8 mouse cellular contexts compared by ENCODE assay signal in the genomic region with DNA sequence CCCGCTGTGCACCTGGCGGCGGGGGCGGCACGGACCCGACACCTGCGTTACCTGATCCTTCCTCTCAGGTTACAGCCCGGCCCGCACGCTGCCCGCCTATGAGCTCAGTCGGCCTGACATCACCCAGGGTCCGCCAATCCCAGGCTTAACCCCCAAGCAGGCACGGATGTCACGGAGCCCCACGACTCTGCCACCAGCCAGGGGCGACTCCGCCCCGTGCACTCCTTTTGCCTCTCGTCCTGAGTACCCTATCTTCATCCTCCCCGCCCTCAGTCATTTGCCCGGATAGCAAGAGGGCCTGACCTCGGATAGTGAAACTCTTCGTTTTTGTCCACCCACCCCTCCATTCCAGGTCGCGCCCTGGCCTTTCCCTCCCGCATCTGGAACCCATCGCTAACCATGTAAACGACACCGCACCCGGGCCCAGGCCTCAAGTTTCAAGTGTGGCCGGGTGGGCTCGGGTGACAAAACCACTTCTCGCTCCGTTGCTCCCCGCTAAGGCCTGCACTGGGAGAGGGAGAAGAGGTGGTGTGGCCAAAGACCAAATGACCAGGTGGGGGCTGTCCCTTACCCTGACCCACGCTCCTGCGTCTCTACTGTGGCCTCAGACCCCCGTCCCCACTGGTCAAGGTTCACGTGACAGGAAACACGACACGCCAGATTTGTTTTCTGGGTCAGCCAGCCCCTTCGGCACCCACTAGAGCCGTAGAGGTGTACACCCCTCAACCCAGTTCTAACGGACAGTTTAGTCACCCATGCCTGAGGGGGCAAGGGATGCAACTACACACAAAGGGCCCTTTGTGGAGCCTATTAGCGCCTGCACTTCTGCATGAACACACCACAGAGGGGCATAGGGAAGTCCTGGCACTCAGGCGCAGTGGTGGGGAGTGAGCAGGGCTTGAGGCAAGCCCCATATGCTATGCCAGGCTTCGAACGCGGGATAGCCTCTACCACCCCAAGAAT. TPM values are rescaled to one million over a fixed set of nuclear protein-coding genes. Genes with fewer than 3 reads are reported as not detected.
A peak's percentile ranks its signal among the peaks of the same experiment; 100 is the strongest.
DNase-seq lines count a peak whose midpoint lies in the region; ATAC-seq and TF ChIP-seq lines count a peak whose summit lies in the region.

No protein-coding gene starts in this region.

- no peak for ATAC-seq in megakaryocyte, adult 5-6 weeks (ENCODE audit: poor library complexity, severe bottlenecking)
- no peak for ATAC-seq in forebrain, embryonic 14.5 days
- ATAC-seq in limb, embryonic 15.5 days (ENCODE audit: insufficient number of reproducible peaks, low FRiP score, low TSS enrichment, low read depth) = no peak
- ATAC-seq in stomach, postnatal 0 days (ENCODE audit: low FRiP score, low TSS enrichment) = peak; percentile 27

- no peak overlapping the region for H3K27ac ChIP-seq in forebrain, embryonic 14.5 days (ENCODE audit: low read depth, low read length)
- no peak overlapping the region for H3K27ac ChIP-seq in limb, embryonic 15.5 days
- no peak overlapping the region for H3K27ac ChIP-seq in stomach, postnatal 0 days (replicated peaks)

- peak; percentile 55 for DNase-seq in forebrain, embryonic 14.5 days (ENCODE audit: low spot score)
- peak; percentile 77 for DNase-seq in stomach, postnatal 0 days (ENCODE audit: low spot score)
- no peak for DNase-seq in left cerebral cortex, postnatal 10 days (ENCODE audit: extremely low spot score in 1 of 2, low spot score in 2 of 2)
- DNase-seq in ovary, postnatal 14 days (ENCODE audit: low spot score) = no peak
- no peak for DNase-seq in adrenal gland, postnatal 14 days

- no peak overlapping the region for H3K9ac ChIP-seq in forebrain, embryonic 14.5 days (ENCODE audit: low read length)
- no peak overlapping the region for H3K9ac ChIP-seq in limb, embryonic 15.5 days
- H3K9ac ChIP-seq in stomach, postnatal 0 days (ENCODE audit: low read length) = no peak overlapping the region

- TF ChIP-seq EP300 in stomach, postnatal 0 days (optimal IDR thresholded peaks at IDR 0.05) = no peak

- no peak for TF ChIP-seq CTCF in stomach, postnatal 0 days (IDR thresholded peaks at IDR 0.05; ENCODE audit: low read depth)

- 2% methylated on average over 50 of the region's 50 CpGs for WGBS in forebrain, embryonic 14.5 days
- 7% methylated on average over 50 of the region's 50 CpGs for WGBS in limb, embryonic 15.5 days
- WGBS in stomach, postnatal 0 days = 13% methylated on average over 46 of the region's 50 CpGs

- peaks cover 84% of the 10 kb centered on the region for H3K27me3 ChIP-seq in megakaryocyte, embryonic 14.5 days (replicated peaks)
- peaks cover 63% of the 10 kb centered on the region for H3K27me3 ChIP-seq in forebrain, embryonic 14.5 days (replicated peaks; ENCODE audit: control insufficient read depth, insufficient read depth, low read length)
- H3K27me3 ChIP-seq in limb, embryonic 15.5 days = peaks cover 92% of the 10 kb centered on the region
- peaks cover 8% of the 10 kb centered on the region for H3K27me3 ChIP-seq in stomach, postnatal 0 days (ENCODE audit: control insufficient read depth, insufficient read depth, low read length)

- intact Hi-C loops in left cerebral cortex, postnatal 10 days (cut with DNase I) = no loop called here

- peaks cover 12% of the 10 kb centered on the region for H3K36me3 ChIP-seq in megakaryocyte, embryonic 14.5 days (replicated peaks; ENCODE audit: low read length)
- H3K36me3 ChIP-seq in forebrain, embryonic 14.5 days (ENCODE audit: control insufficient read depth, insufficient read depth, low read length) = no peaks in the 10 kb centered on the region
- no peaks in the 10 kb centered on the region for H3K36me3 ChIP-seq in limb, embryonic 15.5 days
- H3K36me3 ChIP-seq in stomach, postnatal 0 days (ENCODE audit: control insufficient read depth, insufficient read depth, low read length) = no peaks in the 10 kb centered on the region

- peak overlapping the region; percentile 50 for H3K4me2 ChIP-seq in forebrain, embryonic 14.5 days (ENCODE audit: low read length)
- peak overlapping the region; percentile 93 for H3K4me2 ChIP-seq in limb, embryonic 15.5 days
- peak overlapping the region; percentile 72 for H3K4me2 ChIP-seq in stomach, postnatal 0 days (replicated peaks; ENCODE audit: low read depth)

- H3K4me1 ChIP-seq in megakaryocyte, embryonic 14.5 days = peaks cover 62% of the 10 kb centered on the region
- peaks cover 9% of the 10 kb centered on the region; the same call in 1 of the 2 replicates for H3K4me1 ChIP-seq in forebrain, embryonic 14.5 days (ENCODE audit: control insufficient read depth, insufficient read depth, low read length)
- H3K4me1 ChIP-seq in limb, embryonic 15.5 days = peaks cover 25% of the 10 kb centered on the region
- no peaks in the 10 kb centered on the region for H3K4me1 ChIP-seq in stomach, postnatal 0 days (replicated peaks; ENCODE audit: control insufficient read depth, insufficient read depth)

- H3K9me3 ChIP-seq in megakaryocyte, embryonic 14.5 days = peaks cover 16% of the 10 kb centered on the region
- no peaks in the 10 kb centered on the region for H3K9me3 ChIP-seq in forebrain, embryonic 14.5 days (replicated peaks; ENCODE audit: control insufficient read depth, low read length)
- no peaks in the 10 kb centered on the region for H3K9me3 ChIP-seq in limb, embryonic 15.5 days
- H3K9me3 ChIP-seq in stomach, postnatal 0 days (ENCODE audit: control insufficient read depth, low read length) = no peaks in the 10 kb centered on the region

- H3K4me3 ChIP-seq in megakaryocyte, embryonic 14.5 days (replicated peaks) = peak overlapping the region; percentile 92
- 0 out of 2 replicates have a peak overlapping the region, but pooled peaks have one; percentile 5 for H3K4me3 ChIP-seq in forebrain, embryonic 14.5 days (ENCODE audit: low read depth, low read length)
- peak overlapping the region; percentile 47 for H3K4me3 ChIP-seq in limb, embryonic 15.5 days
- H3K4me3 ChIP-seq in stomach, postnatal 0 days (ENCODE audit: low read depth, low read length) = peak overlapping the region; percentile 42; the same call in 1 of the 2 replicates

RNA-seq across cellular contexts. Expression of a gene that starts 16.4 kb away (rescaled TPM):
- polyA plus RNA-seq in megakaryocyte, embryonic 14.5 days (2012; ENCODE audit: insufficient read depth, low replicate concordance) = 0.56 TPM in 1 of 2 replicates, not detected in the other
- total RNA-seq in megakaryocyte, adult 5-6 weeks (2015) = 0.13 and 0.25 TPM in 2 replicates
- total RNA-seq in megakaryocyte, adult 5-6 weeks (2017) = 0.18 and 2.8 TPM in 2 replicates
- polyA plus RNA-seq in forebrain, embryonic 14.5 days (2014; fragmentation: Nextera tagmentation; extraction: Ambion mirVana) = 0.62 and 1.3 TPM in 2 replicates
- polyA plus RNA-seq in limb, embryonic 15.5 days (2015; fragmentation: Nextera tagmentation; extraction: Ambion mirVana) = 1.1 and 1.2 TPM in 2 replicates
- polyA plus RNA-seq in stomach, postnatal 0 days (2015; fragmentation: Nextera tagmentation; extraction: Ambion mirVana) = 0.49 and 0.96 TPM in 2 replicates
- total RNA-seq in left cerebral cortex, postnatal 10 days (2021) = 1 to 10 TPM; 3.9 to 4.7 TPM
- 2.9 and 4.8 TPM in 2 replicates for total RNA-seq in adrenal gland, postnatal 14 days (2021)

RNA-seq across cellular contexts. Expression of a gene that starts 20.1 kb away (rescaled TPM):
- polyA plus RNA-seq in megakaryocyte, embryonic 14.5 days (2012; ENCODE audit: insufficient read depth, low replicate concordance) = 9.3 and 14.4 TPM in 2 replicates
- 1.2 and 1.4 TPM in 2 replicates for total RNA-seq in megakaryocyte, adult 5-6 weeks (2015)
- total RNA-seq in megakaryocyte, adult 5-6 weeks (2017) = 0.22 and 0.24 TPM in 2 replicates
- polyA plus RNA-seq in forebrain, embryonic 14.5 days (2014; fragmentation: Nextera tagmentation; extraction: Ambion mirVana) = 0.19 TPM in 1 of 2 replicates, not detected in the other
- polyA plus RNA-seq in limb, embryonic 15.5 days (2015; fragmentation: Nextera tagmentation; extraction: Ambion mirVana) = 1.9 and 2.2 TPM in 2 replicates
- polyA plus RNA-seq in stomach, postnatal 0 days (2015; fragmentation: Nextera tagmentation; extraction: Ambion mirVana) = 13.8 and 14.4 TPM in 2 replicates
- under 1 TPM; 0.32 to 0.41 TPM for total RNA-seq in left cerebral cortex, postnatal 10 days (2021)
- total RNA-seq in adrenal gland, postnatal 14 days (2021) = 0.71 and 0.96 TPM in 2 replicates

RNA-seq across cellular contexts. Expression of a gene that starts 26.6 kb away (rescaled TPM):
- not detected in 2 replicates for polyA plus RNA-seq in megakaryocyte, embryonic 14.5 days (2012; ENCODE audit: insufficient read depth, low replicate concordance)
- not detected in 2 replicates for total RNA-seq in megakaryocyte, adult 5-6 weeks (2015)
- total RNA-seq in megakaryocyte, adult 5-6 weeks (2017) = not detected in 2 replicates
- not detected in 2 replicates for polyA plus RNA-seq in forebrain, embryonic 14.5 days (2014; fragmentation: Nextera tagmentation; extraction: Ambion mirVana)
- polyA plus RNA-seq in limb, embryonic 15.5 days (2015; fragmentation: Nextera tagmentation; extraction: Ambion mirVana) = 0.12 and 0.14 TPM in 2 replicates
- 0.52 and 0.87 TPM in 2 replicates for polyA plus RNA-seq in stomach, postnatal 0 days (2015; fragmentation: Nextera tagmentation; extraction: Ambion mirVana)
- total RNA-seq in left cerebral cortex, postnatal 10 days (2021) = not detected
- not detected in 2 replicates for total RNA-seq in adrenal gland, postnatal 14 days (2021)

RNA-seq across cellular contexts. Expression of a gene that starts 45.8 kb away (rescaled TPM):
- polyA plus RNA-seq in megakaryocyte, embryonic 14.5 days (2012; ENCODE audit: insufficient read depth, low replicate concordance) = 103 and 107 TPM in 2 replicates
- total RNA-seq in megakaryocyte, adult 5-6 weeks (2015) = 43.3 and 44.5 TPM in 2 replicates
- total RNA-seq in megakaryocyte, adult 5-6 weeks (2017) = 40.1 and 43.3 TPM in 2 replicates
- 168 and 208 TPM in 2 replicates for polyA plus RNA-seq in forebrain, embryonic 14.5 days (2014; fragmentation: Nextera tagmentation; extraction: Ambion mirVana)
- 52.6 and 57.3 TPM in 2 replicates for polyA plus RNA-seq in limb, embryonic 15.5 days (2015; fragmentation: Nextera tagmentation; extraction: Ambion mirVana)
- 51.7 and 55.0 TPM in 2 replicates for polyA plus RNA-seq in stomach, postnatal 0 days (2015; fragmentation: Nextera tagmentation; extraction: Ambion mirVana)
- 100 to 1,000 TPM; 415 to 420 TPM for total RNA-seq in left cerebral cortex, postnatal 10 days (2021)
- total RNA-seq in adrenal gland, postnatal 14 days (2021) = 32.2 and 34.2 TPM in 2 replicates

RNA-seq across cellular contexts. Expression of a gene that starts 59.8 kb away (rescaled TPM):
- 3.6 and 5.5 TPM in 2 replicates for polyA plus RNA-seq in megakaryocyte, embryonic 14.5 days (2012; ENCODE audit: insufficient read depth, low replicate concordance)
- 1.7 and 2.6 TPM in 2 replicates for total RNA-seq in megakaryocyte, adult 5-6 weeks (2015)
- total RNA-seq in megakaryocyte, adult 5-6 weeks (2017) = 3.0 and 3.6 TPM in 2 replicates
- polyA plus RNA-seq in forebrain, embryonic 14.5 days (2014; fragmentation: Nextera tagmentation; extraction: Ambion mirVana) = 5.0 and 7.1 TPM in 2 replicates
- 17.1 and 18.5 TPM in 2 replicates for polyA plus RNA-seq in limb, embryonic 15.5 days (2015; fragmentation: Nextera tagmentation; extraction: Ambion mirVana)
- 6.4 and 7.5 TPM in 2 replicates for polyA plus RNA-seq in stomach, postnatal 0 days (2015; fragmentation: Nextera tagmentation; extraction: Ambion mirVana)
- total RNA-seq in left cerebral cortex, postnatal 10 days (2021) = 10 to 100 TPM; 43.3 to 46.9 TPM
- total RNA-seq in adrenal gland, postnatal 14 days (2021) = 16.9 and 21.5 TPM in 2 replicates

Comparison
In these comparisons a context has a peak if more than half of its experiments do, and no peak if none do; other contexts are left out.
1. H3K4me3 ChIP-seq: peak in every context shown above with its lines; median percentile 92 in megakaryocyte, embryonic 14.5 days; 47 in limb, embryonic 15.5 days; 42 in stomach, postnatal 0 days; 5 in forebrain, embryonic 14.5 days.
2. DNase-seq: peak in forebrain, embryonic 14.5 days (single experiment) and stomach, postnatal 0 days (single experiment); none in left cerebral cortex, postnatal 10 days (0 of 2), ovary, postnatal 14 days (single experiment) and adrenal gland, postnatal 14 days (single experiment).
3. Peak in every context shown above with its lines, with median percentiles within 50 percentile points of each other: H3K4me2 ChIP-seq.